14 mouse cellular contexts compared by ENCODE assay signal in the genomic region with DNA sequence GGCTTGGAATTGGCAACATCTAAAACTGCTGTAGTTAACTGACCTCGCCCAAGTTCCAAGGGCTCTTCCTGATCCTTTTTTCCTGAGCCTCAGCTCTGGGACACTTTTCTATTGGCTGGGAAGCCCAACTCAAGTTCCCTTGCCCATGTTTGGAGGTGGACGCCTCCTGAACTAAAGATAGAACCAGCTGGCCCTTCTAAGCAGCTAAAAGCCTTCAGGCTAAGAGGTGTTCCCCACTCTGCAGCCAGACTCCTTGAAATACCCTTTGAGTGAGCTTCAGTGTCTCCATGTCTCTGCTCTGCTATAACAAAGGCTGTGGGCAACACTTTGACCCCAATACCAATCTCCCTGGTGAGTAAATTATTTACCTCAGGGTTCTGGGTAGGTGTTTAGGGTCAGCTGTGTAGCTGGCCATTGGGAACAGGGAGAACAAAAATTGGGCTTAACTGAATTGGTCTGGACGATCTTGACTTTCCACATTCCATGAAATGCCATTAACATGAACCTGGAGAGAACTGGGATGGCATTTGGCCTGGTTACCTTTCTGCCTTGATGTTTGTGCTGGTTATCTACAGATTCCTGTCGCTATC. TPM values are rescaled to one million over a fixed set of nuclear protein-coding genes. Genes with fewer than 3 reads are reported as not detected.
DNase-seq lines count a peak whose midpoint lies in the region; ATAC-seq lines count a peak whose summit lies in the region.
"Had no signal": no experiment of that assay in that cellular context is flagged by ENCODE, and none has a peak within 500 bp of the region (broad histone marks: within the 10 kb centered on the region; RNA-seq: fewer than 3 reads in every experiment).

Itgb1bp2 (plus strand) TSS at position 203 of the 590 bp plus-strand sequence.

- no peaks in the 10 kb centered on the region; the same call in 1 of the 2 replicates for H3K27me3 ChIP-seq in kidney, embryonic 16.5 days (ENCODE audit: insufficient read depth, low read length)
- no peaks in the 10 kb centered on the region for H3K27me3 ChIP-seq in forebrain, embryonic 13.5 days

- intact Hi-C loops in heart, postnatal 25 days (cut with DNase I) = loop anchor here (10.0 kb wide), 1 partner anchor 226 kb away; no protein-coding TSS in a partner anchor

- 75% methylated on average over 4 of the region's 4 CpGs for WGBS in kidney, embryonic 16.5 days
- WGBS in forebrain, embryonic 13.5 days = 76% methylated on average over 4 of the region's 4 CpGs

- H3K9ac ChIP-seq in kidney, embryonic 16.5 days (replicated peaks; ENCODE audit: low read length) = no peak within 1 kb of the TSS
- no peak within 1 kb of the TSS for H3K9ac ChIP-seq in forebrain, embryonic 13.5 days
- H3K9ac ChIP-seq: midbrain, embryonic 12.5 days had no signal

- peak; percentile 10 for DNase-seq in kidney, adult 18-20 months
- DNase-seq in heart, adult 11 months = peak; percentile 94
- DNase-seq in heart, postnatal 25 days (ENCODE audit: low spot score) = peak; percentile 1
- peak; percentile 12 for DNase-seq in lung, postnatal 25 days (ENCODE audit: low spot score)
- DNase-seq in right cerebral cortex, postnatal 4 days = no peak
- DNase-seq: cerebellum, postnatal 25 days; thymus, postnatal 25 days had no signal

- H3K4me3 ChIP-seq in kidney, embryonic 16.5 days (ENCODE audit: low read length) = no peak within 1 kb of the TSS
- no peak within 1 kb of the TSS for H3K4me3 ChIP-seq in forebrain, embryonic 13.5 days
- H3K4me3 ChIP-seq: erythroblast, embryonic 14.5 days; hindbrain, embryonic 10.5 days; midbrain, embryonic 12.5 days had no signal

- no peak for ATAC-seq in kidney, embryonic 16.5 days (ENCODE audit: low FRiP score, low TSS enrichment)
- ATAC-seq in activated CD4-positive, CD25-positive, alpha-beta regulatory T cell, adult 4 months = no peak
- ATAC-seq in forebrain, embryonic 13.5 days = no peak
- ATAC-seq: Patski had no signal

- no peaks in the 10 kb centered on the region for H3K9me3 ChIP-seq in kidney, embryonic 16.5 days (ENCODE audit: low read length)
- no peaks in the 10 kb centered on the region for H3K9me3 ChIP-seq in forebrain, embryonic 13.5 days (replicated peaks)
- H3K9me3 ChIP-seq: hindbrain, embryonic 10.5 days; midbrain, embryonic 12.5 days had no signal

- no peak within 1 kb of the TSS for H3K4me2 ChIP-seq in kidney, embryonic 16.5 days (replicated peaks; ENCODE audit: low read depth, low read length)
- no peak within 1 kb of the TSS for H3K4me2 ChIP-seq in forebrain, embryonic 13.5 days
- H3K4me2 ChIP-seq: midbrain, embryonic 12.5 days had no signal

- H3K36me3 ChIP-seq in kidney, embryonic 16.5 days (ENCODE audit: insufficient read depth, low read length) = peaks cover 44% of the 10 kb centered on the region
- peaks cover 84% of the 10 kb centered on the region for H3K36me3 ChIP-seq in forebrain, embryonic 13.5 days (ENCODE audit: poor library complexity, severe bottlenecking)

- no peaks in the 10 kb centered on the region for H3K4me1 ChIP-seq in kidney, embryonic 16.5 days (ENCODE audit: insufficient read depth, low read length)
- no peaks in the 10 kb centered on the region for H3K4me1 ChIP-seq in forebrain, embryonic 13.5 days
- H3K4me1 ChIP-seq: hindbrain, embryonic 10.5 days; midbrain, embryonic 12.5 days had no signal

- no peak within 1 kb of the TSS for H3K27ac ChIP-seq in kidney, embryonic 16.5 days (ENCODE audit: low read length)
- no peak within 1 kb of the TSS for H3K27ac ChIP-seq in forebrain, embryonic 13.5 days
- H3K27ac ChIP-seq: hindbrain, embryonic 10.5 days; midbrain, embryonic 12.5 days had no signal

RNA-seq across cellular contexts. Expression of gene Itgb1bp2, which starts in this region (rescaled TPM):
- 4.0 and 4.8 TPM in 2 replicates for polyA plus RNA-seq in kidney, embryonic 16.5 days (2015; fragmentation: Nextera tagmentation; extraction: Ambion mirVana)
- total RNA-seq in heart, postnatal 25 days (2021) = 100 to 1,000 TPM; 226 to 255 TPM
- polyA plus RNA-seq in activated CD4-positive, CD25-positive, alpha-beta regulatory T cell, adult 4 months (2017; shearing (Covaris generic)) = 1 to 10 TPM in 1 of 2 experiments, under 1 TPM in 1; 0.61 to 1.0 TPM
- 2.8 and 3.1 TPM in 2 replicates for polyA plus RNA-seq in forebrain, embryonic 13.5 days (2015; fragmentation: Nextera tagmentation; extraction: Ambion mirVana)
